Mouse (Mus musculus): ENCODE results near the gene Rps6ka6.

Gene Rps6ka6

DNA sequence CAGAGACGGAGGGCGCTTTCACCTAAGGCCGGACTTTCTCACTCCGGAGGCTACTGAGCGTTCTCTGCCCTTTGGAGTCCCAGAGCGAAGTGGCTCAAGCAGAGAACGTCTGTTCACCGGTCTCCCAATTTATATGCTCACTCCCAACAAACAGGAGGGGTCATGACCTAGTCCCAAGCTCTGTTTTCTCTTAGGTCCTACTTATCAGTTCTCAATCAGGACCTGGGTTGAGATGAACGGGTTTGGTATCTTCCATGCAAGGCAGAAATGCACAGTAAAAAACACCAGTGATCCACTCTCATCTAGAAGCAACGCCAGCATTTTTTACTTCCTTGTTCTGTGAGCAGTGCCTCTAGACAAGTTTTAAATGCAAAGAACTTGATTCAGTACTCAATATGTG, at the start of gene Rps6ka6:
Gene Rps6ka6 (minus strand): TSS at position 101 of the 400 bp plus-strand sequence.
- DNase-seq (ENCODE audit: low spot score), result no peak

DNA sequence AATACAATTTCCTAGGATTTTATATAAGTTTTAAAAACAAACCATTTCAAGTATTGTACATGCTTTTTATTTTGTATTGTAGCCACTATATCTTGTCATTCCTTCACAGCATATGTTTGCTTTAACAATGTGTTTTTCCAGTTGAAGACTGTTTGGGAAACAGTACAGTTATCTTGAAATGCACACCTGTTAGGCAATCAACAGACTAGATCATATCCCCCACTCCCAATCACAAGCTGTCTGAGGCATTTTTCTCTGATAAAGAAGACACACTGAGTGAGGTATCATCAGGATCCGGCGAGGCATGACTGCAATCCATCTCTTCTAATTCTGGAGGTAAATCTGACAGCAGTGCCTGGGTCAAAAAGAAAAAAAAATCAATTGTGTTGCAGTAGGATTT, 39.3 kb upstream of the Rps6ka6 start:
- no peak for DNase-seq (ENCODE audit: low spot score)

GRCm38 (mm10) chrX:111518206-111518605, 19.6 kb downstream of the Rps6ka6 start:
- no peak for DNase-seq (ENCODE audit: low spot score)

GRCm38 (mm10) chrX:111463565-111464093, 74.1 kb downstream of the Rps6ka6 start:
- DNase-seq (ENCODE audit: low spot score), result no peak

GRCm38 (mm10) chrX:111462833-111463564, 74.8 kb downstream of the Rps6ka6 start:
- peak; percentile 79 for DNase-seq (ENCODE audit: low spot score)

- no peak for DNase-seq (ENCODE audit: low spot score)
These were observed 75.3 kb downstream of the Rps6ka6 start for GRCm38 (mm10) chrX:111462495-111462832.

- no peak for DNase-seq (ENCODE audit: low spot score)
These were observed 75.7 kb downstream of the Rps6ka6 start for GRCm38 (mm10) chrX:111462092-111462491.

DNA sequence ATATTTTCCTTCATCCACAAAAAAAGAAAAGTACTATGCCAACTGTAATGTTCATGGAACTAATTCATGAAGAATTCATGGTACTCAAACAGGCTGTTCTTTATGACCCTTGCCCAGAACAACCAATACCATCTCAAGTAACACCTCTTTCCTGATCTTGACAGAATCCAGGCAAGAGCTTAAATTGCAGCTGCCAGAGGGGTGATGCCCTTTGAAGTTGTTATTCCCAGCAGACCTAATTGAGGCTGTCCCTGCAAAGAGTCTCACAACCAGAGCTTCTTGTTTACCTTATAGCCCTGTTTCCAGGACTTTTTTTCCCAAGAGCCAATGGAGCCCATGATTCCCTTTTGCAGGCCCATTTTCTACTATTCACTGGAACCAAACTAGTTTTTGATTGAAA, 77.6 kb downstream of the Rps6ka6 start:
- DNase-seq (ENCODE audit: low spot score), result no peak

DNA sequence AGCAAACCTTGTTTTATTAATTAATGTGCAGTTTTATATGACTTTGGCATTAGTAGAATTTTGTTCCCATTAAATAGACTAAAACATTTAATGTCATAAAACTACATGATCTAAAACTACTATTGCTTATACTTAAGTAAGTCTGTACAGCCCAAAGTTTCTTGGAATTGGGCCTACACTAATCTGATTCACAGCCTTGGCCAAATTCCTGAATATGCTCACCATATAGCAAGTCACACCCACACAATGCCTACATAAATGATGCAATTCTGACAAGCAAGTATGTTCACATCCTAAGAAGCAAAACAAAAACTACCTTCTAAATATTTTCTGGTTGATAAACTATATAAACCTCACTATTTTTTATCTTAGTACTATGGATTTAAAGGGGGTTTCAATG, 101.2 kb downstream of the Rps6ka6 start:
- no peak for DNase-seq (ENCODE audit: low spot score)

DNA sequence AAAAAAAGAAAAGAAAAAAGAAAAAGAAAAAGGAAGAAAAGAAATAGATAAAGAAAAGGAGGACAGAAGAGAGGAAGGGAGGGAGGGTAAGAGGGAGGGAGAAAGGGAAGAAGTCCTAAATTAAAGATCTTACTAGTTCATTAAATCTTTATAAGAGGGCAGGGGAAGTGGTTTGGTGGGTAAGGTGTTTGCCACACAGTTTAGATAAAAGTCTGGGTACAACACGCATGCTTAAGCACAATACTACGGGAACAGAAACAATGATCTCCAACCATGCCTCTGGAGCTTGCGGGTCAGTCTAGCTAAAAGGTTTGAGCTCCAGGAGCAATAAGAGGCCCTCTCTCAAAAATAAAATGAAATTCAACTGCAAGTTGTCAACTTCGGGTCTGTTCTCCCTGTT, 123.0 kb downstream of the Rps6ka6 start:
- no peak for DNase-seq (ENCODE audit: low spot score)

- no peak for DNase-seq (ENCODE audit: low spot score)
These were observed 132.9 kb downstream of the Rps6ka6 start for GRCm38 (mm10) chrX:111404816-111405215.

- DNase-seq (ENCODE audit: low spot score), result peak; percentile 18
These were observed 160.7 kb downstream of the Rps6ka6 start for GRCm38 (mm10) chrX:111377020-111377419.

DNA sequence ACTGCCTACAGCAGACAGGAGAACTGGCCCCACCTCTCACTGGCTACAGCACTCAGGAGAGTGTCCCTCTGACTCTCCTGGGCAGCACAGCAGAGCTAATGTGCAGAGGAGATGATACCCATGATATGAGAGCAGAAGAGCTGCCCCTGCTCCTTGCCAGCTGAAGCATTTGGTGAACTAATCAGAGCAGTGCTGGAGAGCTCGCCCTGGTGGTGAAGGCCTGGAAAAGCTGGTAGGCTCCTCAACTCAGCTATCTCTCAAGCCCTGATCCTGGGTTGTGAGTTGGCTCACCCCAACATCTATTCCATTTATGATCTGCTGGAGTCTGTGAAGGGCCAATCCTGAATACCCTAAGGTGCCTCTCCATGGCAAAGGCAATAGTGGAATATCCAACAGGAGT, 163.6 kb downstream of the Rps6ka6 start:
- DNase-seq (ENCODE audit: low spot score), result no peak
